Mouse (Mus musculus) embryonic fibroblast, embryonic 13.5 days (primary cell): ENCODE measurements around the gene Ifnz.

ENCODE experiments used
- CTCF ChIP-seq: IDR thresholded peaks from 2 replicates; pipeline ENCODE4 v1.5.1; 2011; ENCODE audit warnings: mild to moderate bottlenecking, control low read depth, low read length, moderate library complexity, borderline replicate concordance; ENCODE audit not compliant: insufficient read depth
- POLR2A ChIP-seq: IDR thresholded peaks from 2 replicates; pipeline ENCODE4 v1.6.1; 2011; ENCODE audit warnings: low read depth, mild to moderate bottlenecking, control low read depth, low read length, moderate library complexity

DNA sequence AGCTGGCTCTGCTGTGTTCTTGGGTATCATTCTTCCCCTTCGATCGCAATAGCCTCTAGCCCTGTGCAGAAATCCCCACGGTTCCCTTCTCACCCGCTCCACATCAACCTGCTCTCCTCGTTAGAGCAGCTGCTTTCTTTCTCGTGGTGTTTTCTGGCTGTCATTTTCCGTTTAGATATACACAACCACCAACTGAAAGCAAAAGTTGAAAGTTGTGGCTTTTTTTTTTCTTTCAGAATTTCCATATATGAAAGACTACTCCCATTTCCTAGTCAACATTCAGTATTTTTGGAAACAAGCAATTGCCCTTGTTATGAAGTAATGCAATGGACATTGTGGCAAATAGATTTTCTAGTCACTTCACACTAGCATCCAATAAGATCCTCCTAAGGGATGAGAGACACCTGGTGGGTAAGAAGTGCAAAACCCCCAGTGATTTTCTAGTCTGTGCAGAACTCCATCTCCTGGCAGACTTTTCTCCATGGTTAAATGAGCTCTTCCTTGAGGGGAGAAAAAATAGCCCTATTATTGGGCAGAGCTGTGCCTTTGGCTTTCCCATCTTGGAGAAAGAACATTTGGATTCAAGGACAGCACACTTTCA is 39.1 kb upstream of the Ifnz start:
- no peak for TF ChIP-seq CTCF
- no peak for TF ChIP-seq POLR2A
